Mouse (Mus musculus) ES-E14 (cell line): ENCODE results near the gene Syt11. TPM values are rescaled to one million over a fixed set of nuclear protein-coding genes. Genes with fewer than 3 reads are reported as not detected.

Experiments
- DNase-seq: peaks from one replicate; pipeline ENCODE4 v3.0.0-alpha.2; 2013; ENCODE audit warnings: low read depth, low spot score
- H3K27ac ChIP-seq: 2 replicates; pipeline ENCODE4 v1.5.1; 2012; ENCODE audit warnings: low read depth, mild to moderate bottlenecking, low read length, moderate library complexity, mixed read lengths; ENCODE audit not compliant: poor library complexity, insufficient read depth, severe bottlenecking
- H3K36me3 ChIP-seq: 2 replicates; pipeline ENCODE4 v1.6.1; 2012; ENCODE audit warnings: mild to moderate bottlenecking, low read length, moderate library complexity, mixed read lengths; ENCODE audit not compliant: control insufficient read depth, poor library complexity, insufficient read depth, severe bottlenecking
- H3K4me1 ChIP-seq, 2 experiments: fragments of 150-350 bp in 1 of 2; sonication (generic) in 1 of 2; 2 replicates each; pipeline ENCODE4 v1.6.1; 2012; ENCODE audit warnings: low read length in 2 of 2, mild to moderate bottlenecking in 1 of 2, mixed read lengths in 1 of 2; ENCODE audit not compliant: control insufficient read depth in 2 of 2, insufficient read depth in 2 of 2, poor library complexity in 1 of 2
- H3K4me3 ChIP-seq, 2 experiments: fragments of 150-350 bp in 1 of 2; sonication (generic) in 1 of 2; 2 replicates each; pipeline ENCODE4 v1.5.1; 2012; ENCODE audit warnings: low read length in 2 of 2, low read depth in 1 of 2, mild to moderate bottlenecking in 1 of 2, mixed read lengths in 1 of 2; ENCODE audit not compliant: insufficient read depth in 1 of 2, poor library complexity in 1 of 2, severe bottlenecking in 1 of 2
- H3K9ac ChIP-seq: 2 replicates; pipeline ENCODE4 v1.6.1; 2012; ENCODE audit warnings: low read depth, mild to moderate bottlenecking, low read length, mixed read lengths; ENCODE audit not compliant: poor library complexity, insufficient read depth, severe bottlenecking
- H3K9me3 ChIP-seq: fragments of 150-350 bp; sonication (generic); 2 replicates; pipeline ENCODE4 v1.6.1; 2012; ENCODE audit warnings: low read depth, mild to moderate bottlenecking, low read length; ENCODE audit not compliant: control insufficient read depth, insufficient read depth
- CHD2 ChIP-seq: IDR thresholded peaks from 2 replicates; pipeline ENCODE4 v1.6.1; 2014; ENCODE audit warnings: mild to moderate bottlenecking, low read depth, low read length, inconsistent platforms
- HCFC1 ChIP-seq: IDR thresholded peaks from 2 replicates; pipeline ENCODE4 v1.6.1; 2012; ENCODE audit warnings: low read length, inconsistent platforms, borderline replicate concordance; ENCODE audit not compliant: insufficient read depth
- MAFK ChIP-seq: IDR thresholded peaks from 2 replicates; pipeline ENCODE4 v1.6.1; 2014; ENCODE audit warnings: mild to moderate bottlenecking, low read depth, low read length, inconsistent platforms; ENCODE audit not compliant: insufficient read depth
- ZC3H11A ChIP-seq: IDR thresholded peaks from 2 replicates; pipeline ENCODE4 v1.6.1; 2012; ENCODE audit warnings: low read depth, mild to moderate bottlenecking, inconsistent platforms, low read length, borderline replicate concordance
- ZNF384 ChIP-seq: IDR thresholded peaks from 2 replicates; pipeline ENCODE4 v1.6.1; 2012; ENCODE audit warnings: low read depth, low read length, inconsistent platforms
- in situ Hi-C, 2 experiments: fragments of 600-800 bp; cut with MboI; formaldehyde crosslinking; loops; one replicate each; pipeline ENCODE4 v1.15.1; 2025; ENCODE audit warnings: low sequenced_read_pairs in 2 of 2, inconsistent platforms in 1 of 2; ENCODE audit not compliant: unreplicated experiment in 2 of 2
- total RNA-seq: library from RNA; depleted of rRNA; stranded (reverse); fragments of 300-350 nt; gene quantifications from 2 replicates; pipeline ENCODE4 v1.2.3, GENCODE M21; 2012

Gene Syt11
- total RNA-seq, 1 experiment: 12.4 TPM

- H3K4me3 ChIP-seq: peak overlapping the region in 1 of 2 experiments; percentile 25; a peak in 2 of 4 replicates
- H3K9me3 ChIP-seq: no peaks in the 10 kb centered on the region
- no peak for TF ChIP-seq ZNF384
- TF ChIP-seq MAFK: no peak
- TF ChIP-seq CHD2: no peak
- TF ChIP-seq HCFC1: no peak
- no peak for TF ChIP-seq ZC3H11A
- H3K9ac ChIP-seq: no peak overlapping the region
- peaks cover 0 to 2% of the 10 kb centered on the region in 2 experiments; a peak in 3 of 4 replicates for H3K4me1 ChIP-seq
- no peak for DNase-seq
- H3K27ac ChIP-seq: no peak overlapping the region
- H3K36me3 ChIP-seq: no peaks in the 10 kb centered on the region
- in situ Hi-C loops: no loop called here
These were observed 12.5 kb downstream of the Syt11 start for GRCm38 (mm10) chr3:88762401-88762831.

- TF ChIP-seq CHD2 (no peak), ZNF384 (no peak), ZC3H11A (no peak), HCFC1 (no peak)
- Histone ChIP-seq H3K9ac (no peak overlapping the region), H3K4me3 (peak overlapping the region; percentile 13 to 25; a peak in 3 of 4 replicates), H3K36me3 (no peaks in the 10 kb centered on the region), H3K27ac (no peak overlapping the region), H3K4me1 (peaks cover 0 to 2% of the 10 kb centered on the region in 2 experiments; a peak in 3 of 4 replicates), H3K9me3 (no peaks in the 10 kb centered on the region)
- in situ Hi-C loops: no loop called here
- no peak for DNase-seq
These were observed 13.3 kb downstream of the Syt11 start for GRCm38 (mm10) chr3:88761619-88762018.

- DNase-seq: no peak
- Histone ChIP-seq H3K9me3 (no peaks in the 10 kb centered on the region), H3K4me1 (peaks cover 3% of the 10 kb centered on the region in 2 experiments; a peak in 2 of 4 replicates), H3K9ac (no peak overlapping the region; the same call in 1 of the 2 replicates), H3K36me3 (no peaks in the 10 kb centered on the region), H3K27ac (no peak overlapping the region), H3K4me3 (no peak overlapping the region)
- in situ Hi-C loops: no loop called here
- TF ChIP-seq HCFC1 (no peak), ZC3H11A (no peak), ZNF384 (no peak), MAFK (no peak), CHD2 (no peak)
These were observed 16.9 kb downstream of the Syt11 start for GRCm38 (mm10) chr3:88758045-88758500.

GRCm38 (mm10) chr3:88756276-88756675 lies 18.7 kb downstream of the Syt11 start:
- in situ Hi-C loops: no loop called here
- Histone ChIP-seq H3K36me3 (no peaks in the 10 kb centered on the region), H3K9me3 (no peaks in the 10 kb centered on the region), H3K27ac (peak overlapping the region; percentile 14; the same call in 1 of the 2 replicates), H3K9ac (peak overlapping the region; percentile 19; the same call in 1 of the 2 replicates), H3K4me3 (no peak overlapping the region), H3K4me1 (peaks cover 2 to 3% of the 10 kb centered on the region in 2 experiments; a peak in 2 of 4 replicates)
- DNase-seq: no peak
- TF ChIP-seq CHD2 (no peak), MAFK (no peak), ZC3H11A (no peak), ZNF384 (no peak), HCFC1 (no peak)

- Histone ChIP-seq H3K27ac (no peak overlapping the region; the same call in 1 of the 2 replicates), H3K4me3 (no peak overlapping the region), H3K36me3 (no peaks in the 10 kb centered on the region), H3K9ac (no peak overlapping the region), H3K4me1 (peaks cover 2 to 3% of the 10 kb centered on the region in 2 experiments; a peak in 2 of 4 replicates), H3K9me3 (no peaks in the 10 kb centered on the region)
- in situ Hi-C loops: no loop called here
- no peak for TF ChIP-seq ZNF384
- TF ChIP-seq HCFC1: no peak
- no peak for TF ChIP-seq MAFK
- no peak for TF ChIP-seq ZC3H11A
- no peak for TF ChIP-seq CHD2
- DNase-seq: no peak
These were observed 19.4 kb downstream of the Syt11 start for GRCm38 (mm10) chr3:88755541-88755940.
